Mouse (Mus musculus): ENCODE data around the gene Tnfrsf19.

- TF ChIP-seq CTCF (conservative IDR thresholded peaks at IDR 0.05; ENCODE audit: insufficient read depth, insufficient read length, low read depth, low read length) (no peak), POLR2A (IDR thresholded peaks at IDR 0.05; ENCODE audit: low read depth, low read length) (no peak)
These were observed 9.6 kb upstream of the Tnfrsf19 start for GRCm38 (mm10) chr14:61055864-61056263.

All from kidney, adult 2 months (tissue).